Mouse (Mus musculus) liver, embryonic 16.5 days (tissue): ENCODE data around the gene Fam241a. TPM values are rescaled to one million over a fixed set of nuclear protein-coding genes. Genes with fewer than 3 reads are reported as not detected.

Source experiments
- ATAC-seq: fragments of 200-750 bp; cut with Nextera tagmentation; 2 replicates; pipeline ENCODE4 v1.8.0; 2017; ENCODE audit warnings: low read depth, mild to moderate bottlenecking, moderate number of reproducible peaks, moderate library complexity
- H3K27ac ChIP-seq: fragments of 300-500 bp; sonication (generic); 2 replicates; pipeline ENCODE4 v1.5.1; 2014; ENCODE audit warnings: mild to moderate bottlenecking, low read length
- H3K27me3 ChIP-seq: fragments of 300-500 bp; sonication (generic); 2 replicates; pipeline ENCODE4 v1.6.1; 2014; ENCODE audit warnings: low read depth, low read length, mixed read lengths; ENCODE audit not compliant: control insufficient read depth, insufficient read depth
- H3K36me3 ChIP-seq: fragments of 300-500 bp; sonication (generic); 2 replicates; pipeline ENCODE4 v1.6.1; 2014; ENCODE audit warnings: mild to moderate bottlenecking; ENCODE audit not compliant: control insufficient read depth, insufficient read depth
- H3K4me1 ChIP-seq: fragments of 300-500 bp; sonication (generic); 2 replicates; pipeline ENCODE4 v1.6.1; 2014; ENCODE audit warnings: low read depth, low read length, mixed read lengths; ENCODE audit not compliant: control insufficient read depth
- H3K4me2 ChIP-seq: fragments of 300-500 bp; sonication (generic); 2 replicates; pipeline ENCODE4 v1.6.1; 2014; ENCODE audit warnings: low read depth, low read length, mixed read lengths
- H3K4me3 ChIP-seq: fragments of 300-500 bp; sonication (generic); 2 replicates; pipeline ENCODE4 v1.5.1; 2014; ENCODE audit warnings: low read depth, mild to moderate bottlenecking, low read length
- H3K9ac ChIP-seq: fragments of 300-500 bp; sonication (generic); 2 replicates; pipeline ENCODE4 v1.6.1; 2014; ENCODE audit warnings: low read depth, low read length
- H3K9me3 ChIP-seq: fragments of 300-500 bp; sonication (generic); replicated peaks from 2 replicates; pipeline ENCODE4 v1.6.1; 2016; ENCODE audit warnings: low read length; ENCODE audit not compliant: control insufficient read depth
- WGBS: fragments of 180-500 bp; shearing (Covaris S2); extraction: QIAGEN DNeasy Blood & Tissue Kit; methylation state at CpG from one replicate; pipeline ENCODE4 v1.1.7; 2014; ENCODE audit not compliant: insufficient replicate concordance; 5-methylcytosine and 5-hydroxymethylcytosine counted together
- polyA plus RNA-seq: library from polyadenylated mRNA; unstranded; fragments of >200 nt; fragmentation: Nextera tagmentation; extraction: Ambion mirVana; gene quantifications from 2 replicates; pipeline ENCODE4 v1.2.1, GENCODE M21; 2015

Fam241a gene
- polyA plus RNA-seq, result 30.8 and 32.7 TPM in 2 replicates

DNA sequence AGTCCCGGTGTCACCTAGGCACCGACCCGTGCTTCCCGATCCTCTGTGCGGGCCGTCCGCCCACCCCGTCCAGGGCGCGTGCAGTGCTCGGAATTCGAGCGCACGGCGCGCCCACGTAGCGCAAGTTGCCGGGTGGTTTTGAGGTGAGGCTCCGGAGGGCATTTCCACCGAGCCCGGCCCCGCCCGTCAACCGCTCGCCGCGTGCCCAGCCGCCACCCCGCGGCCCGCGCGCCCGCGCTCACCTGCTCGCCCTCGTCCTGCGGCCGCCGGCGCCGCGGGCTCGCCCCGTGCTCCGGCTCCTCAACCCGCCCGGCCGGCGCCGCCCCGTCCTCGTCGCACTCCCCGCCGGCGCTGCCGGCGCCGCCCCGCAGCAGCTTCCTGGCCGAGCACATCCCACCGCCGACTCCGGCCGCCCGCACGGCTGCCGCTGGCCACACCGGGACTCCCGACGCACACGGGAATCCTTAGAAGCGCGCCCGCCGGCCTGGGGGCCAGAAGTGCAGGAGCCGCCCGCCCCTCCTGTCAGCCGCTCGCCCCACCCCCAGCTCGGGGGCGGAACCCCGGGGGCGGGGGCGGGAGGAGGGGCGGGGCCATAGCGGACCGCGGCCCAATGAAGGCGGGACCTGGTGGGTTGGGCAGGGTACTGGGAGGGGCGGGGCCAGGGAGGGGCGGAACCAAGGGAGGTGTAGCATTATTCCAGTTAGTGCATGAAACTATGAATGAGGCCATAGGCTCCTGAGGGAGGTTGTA, at the start of gene Fam241a:
Gene Fam241a (minus strand): TSS at position 533 of the 750 bp plus-strand sequence.
- Histone ChIP-seq H3K36me3 (peaks cover 11% of the 10 kb centered on the region), H3K27me3 (no peaks in the 10 kb centered on the region), H3K27ac (peak within 1 kb of the TSS; percentile 100), H3K4me1 (peaks cover 29% of the 10 kb centered on the region), H3K9ac (peak within 1 kb of the TSS; percentile 94), H3K4me3 (peak within 1 kb of the TSS; percentile 91), H3K4me2 (peak within 1 kb of the TSS; percentile 67), H3K9me3 (no peaks in the 10 kb centered on the region)
- WGBS, result under 1% methylated on average over 66 of the region's 94 CpGs
- peak; percentile 85 for ATAC-seq

DNA sequence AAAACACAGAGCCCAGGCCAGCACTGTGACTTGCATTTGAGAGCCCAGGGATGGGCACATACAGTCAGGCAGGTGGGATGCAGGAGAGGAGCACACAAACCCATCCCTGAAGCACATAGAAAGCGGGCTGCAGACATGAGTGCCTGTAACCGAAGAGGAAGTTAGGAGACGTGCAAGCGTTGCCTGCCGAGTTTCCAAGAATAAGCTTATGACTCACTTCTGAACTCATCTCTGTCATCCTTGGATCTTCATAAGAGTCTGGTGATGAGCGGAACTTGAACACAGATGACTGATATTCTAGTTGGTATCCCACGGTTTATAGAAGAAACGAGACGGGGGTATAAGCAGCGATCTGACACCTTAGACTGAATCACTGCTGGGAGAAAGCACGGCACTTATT, 36.3 kb upstream of the Fam241a start:
- H3K9ac ChIP-seq, result no peak overlapping the region; the same call in none of the 2 replicates
- H3K4me3 ChIP-seq, result peak overlapping the region; percentile 62
- H3K27ac ChIP-seq, result peak overlapping the region; percentile 100
- peaks cover 32% of the 10 kb centered on the region for H3K4me1 ChIP-seq
- no peaks in the 10 kb centered on the region for H3K27me3 ChIP-seq
- 80% methylated on average over 11 of the region's 11 CpGs for WGBS
- H3K4me2 ChIP-seq, result peak overlapping the region; percentile 74
- H3K9me3 ChIP-seq, result peaks cover 7% of the 10 kb centered on the region; the same call in 1 of the 2 replicates
- H3K36me3 ChIP-seq, result peaks cover 5% of the 10 kb centered on the region
- ATAC-seq, result no peak

DNA sequence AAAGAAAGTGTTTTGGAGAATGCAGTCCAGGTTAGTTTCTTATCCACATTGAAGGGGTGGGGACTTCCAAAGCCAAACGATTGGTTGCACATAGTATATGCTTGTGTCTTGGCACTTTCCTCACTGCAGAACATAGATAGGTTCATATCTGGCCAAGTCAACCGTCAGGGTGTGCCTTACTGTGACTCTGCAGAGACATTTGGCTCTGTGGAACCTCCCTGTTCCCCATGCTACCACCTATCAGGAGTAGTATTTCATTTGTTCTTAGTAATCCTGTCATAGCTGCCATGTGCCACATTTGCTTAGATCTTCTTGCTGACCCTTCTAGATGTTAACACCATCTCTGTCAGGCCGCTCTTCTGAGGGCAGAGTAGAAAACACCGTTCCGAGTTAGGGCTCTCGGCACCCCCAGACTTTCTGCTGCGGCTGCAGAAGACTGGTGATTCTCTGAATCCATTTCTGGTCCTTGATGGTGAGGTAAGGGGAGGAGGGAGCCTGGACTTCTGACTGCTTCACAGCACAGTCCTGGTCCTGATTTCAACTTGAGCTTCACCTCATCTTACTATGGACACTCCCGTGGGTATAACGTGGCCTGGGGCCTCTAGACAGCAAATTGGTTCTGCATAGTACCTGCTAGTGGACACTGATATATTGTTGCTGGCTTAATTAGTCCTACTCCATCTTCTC, 34.3 kb upstream of the Fam241a start:
- H3K36me3 ChIP-seq, result no peaks in the 10 kb centered on the region
- H3K9ac ChIP-seq, result peak overlapping the region; percentile 67
- H3K27ac ChIP-seq, result peak overlapping the region; percentile 100
- H3K9me3 ChIP-seq, result no peaks in the 10 kb centered on the region
- H3K27me3 ChIP-seq, result no peaks in the 10 kb centered on the region
- 31% methylated on average over 9 of the region's 9 CpGs for WGBS
- peak overlapping the region; percentile 74 for H3K4me2 ChIP-seq
- peaks cover 32% of the 10 kb centered on the region for H3K4me1 ChIP-seq
- peak overlapping the region; percentile 62 for H3K4me3 ChIP-seq
- peak; percentile 99 for ATAC-seq

DNA sequence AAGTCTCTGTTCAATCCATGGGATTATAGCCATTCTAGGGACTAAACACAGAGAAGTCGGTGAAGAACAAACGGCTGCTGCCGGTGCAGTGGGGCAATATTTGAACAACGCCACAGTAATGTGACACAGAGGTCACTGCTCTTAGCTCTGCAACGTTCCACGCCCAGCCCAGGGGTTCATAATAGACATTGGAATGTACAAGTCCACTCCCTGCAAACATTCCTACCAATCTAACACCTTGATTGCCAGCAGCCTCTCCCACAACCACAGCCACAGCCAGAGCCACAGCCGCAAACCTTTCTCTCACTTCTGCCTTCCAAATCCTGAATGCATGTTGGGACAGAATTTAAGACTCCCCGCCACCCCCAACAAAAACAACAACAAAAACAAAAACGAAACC, 33.8 kb upstream of the Fam241a start:
- Histone ChIP-seq H3K9me3 (no peaks in the 10 kb centered on the region), H3K36me3 (no peaks in the 10 kb centered on the region), H3K27ac (peak overlapping the region; percentile 100), H3K4me1 (peaks cover 32% of the 10 kb centered on the region), H3K4me2 (peak overlapping the region; percentile 74), H3K9ac (peak overlapping the region; percentile 67), H3K4me3 (peak overlapping the region; percentile 62), H3K27me3 (no peaks in the 10 kb centered on the region)
- 36% methylated on average over 9 of the region's 9 CpGs for WGBS
- ATAC-seq, result peak; percentile 59

DNA sequence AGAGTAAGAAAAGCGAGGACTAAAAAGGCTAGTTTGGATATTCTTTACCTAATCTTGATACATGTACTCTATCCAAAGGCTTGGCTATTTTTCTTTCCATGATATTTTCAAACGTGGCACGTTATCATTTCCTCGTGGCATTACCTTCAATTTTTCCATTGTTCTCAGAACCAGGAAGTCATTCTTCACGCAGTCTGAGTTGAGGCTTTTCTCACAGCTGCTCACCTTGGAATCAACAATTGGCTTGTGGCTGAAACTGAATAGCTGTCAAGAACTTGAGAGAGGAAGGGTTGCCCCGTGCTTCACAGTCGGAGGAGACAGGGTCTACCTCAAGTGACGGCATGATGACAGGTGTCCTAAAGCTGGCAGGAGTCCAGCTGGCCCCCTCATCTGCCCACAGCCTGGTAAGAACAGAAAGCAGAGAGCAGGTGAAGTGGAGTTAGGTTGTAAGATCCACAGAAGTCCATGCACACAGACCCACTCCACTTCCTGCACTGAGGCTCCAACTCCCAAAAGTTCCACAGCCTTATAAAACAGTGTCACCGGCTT, 30.6 kb upstream of the Fam241a start:
- 44% methylated on average over 9 of the region's 9 CpGs for WGBS

DNA sequence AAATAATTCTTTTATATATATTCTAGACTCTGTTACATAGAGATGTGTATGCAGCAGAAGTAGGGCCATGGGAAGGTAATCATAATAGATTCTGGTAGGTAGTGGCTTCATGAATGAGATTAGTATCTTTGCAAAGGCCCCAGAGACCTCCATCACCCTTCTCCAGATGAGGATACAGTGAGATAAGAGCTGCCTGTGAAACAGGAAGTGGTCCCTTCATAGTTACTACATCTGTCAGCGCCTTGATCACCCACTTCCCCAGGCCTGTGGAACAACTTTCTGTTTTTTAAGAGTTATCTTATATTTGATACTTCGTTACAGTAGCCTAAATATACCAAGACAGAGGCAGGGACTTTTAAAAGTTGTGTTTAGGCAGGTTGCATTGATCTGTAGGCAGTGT, 28.3 kb upstream of the Fam241a start:
- Histone ChIP-seq H3K4me3 (no peak overlapping the region), H3K9ac (no peak overlapping the region), H3K9me3 (no peaks in the 10 kb centered on the region), H3K4me2 (no peak overlapping the region), H3K4me1 (peaks cover 13% of the 10 kb centered on the region), H3K36me3 (no peaks in the 10 kb centered on the region), H3K27ac (no peak overlapping the region), H3K27me3 (no peaks in the 10 kb centered on the region)
- WGBS, result 24% methylated on average over 2 of the region's 2 CpGs
- no peak for ATAC-seq

More for the DNA sequence above, 30.6 kb upstream of the Fam241a start:
- no peak overlapping the region for H3K4me2 ChIP-seq
- no peaks in the 10 kb centered on the region for H3K36me3 ChIP-seq
- H3K9me3 ChIP-seq, result no peaks in the 10 kb centered on the region
- H3K4me3 ChIP-seq, result no peak overlapping the region
- peaks cover 21% of the 10 kb centered on the region for H3K4me1 ChIP-seq
- H3K9ac ChIP-seq, result no peak overlapping the region
- no peak for ATAC-seq
- no peaks in the 10 kb centered on the region for H3K27me3 ChIP-seq
- H3K27ac ChIP-seq, result no peak overlapping the region

DNA sequence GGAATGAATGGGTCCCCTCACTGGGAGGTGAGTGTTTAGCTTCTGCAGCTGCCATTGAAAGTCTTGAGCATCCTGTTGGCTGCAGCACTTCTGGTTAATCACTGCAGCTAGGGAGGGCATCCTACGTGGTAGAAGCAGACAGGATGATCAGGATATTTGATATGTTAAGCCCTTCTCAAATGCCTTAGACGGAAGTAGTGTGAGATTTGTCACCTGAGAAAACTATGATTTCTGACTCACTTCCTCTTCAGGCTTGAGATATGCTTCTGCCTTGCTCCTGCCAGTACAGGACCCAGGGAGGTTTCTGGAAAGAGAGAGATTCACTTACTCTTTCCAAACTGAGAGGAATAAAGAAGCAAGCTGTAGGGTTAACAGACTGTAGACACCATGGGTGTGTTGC, 27.1 kb upstream of the Fam241a start:
- H3K4me1 ChIP-seq, result peaks cover 3% of the 10 kb centered on the region
- no peaks in the 10 kb centered on the region for H3K27me3 ChIP-seq
- no peak overlapping the region for H3K4me2 ChIP-seq
- no peaks in the 10 kb centered on the region for H3K36me3 ChIP-seq
- no peak overlapping the region for H3K9ac ChIP-seq
- H3K9me3 ChIP-seq, result no peaks in the 10 kb centered on the region
- no peak for ATAC-seq
- no peak overlapping the region for H3K27ac ChIP-seq
- H3K4me3 ChIP-seq, result no peak overlapping the region
- 24% methylated on average over 2 of the region's 2 CpGs for WGBS

DNA sequence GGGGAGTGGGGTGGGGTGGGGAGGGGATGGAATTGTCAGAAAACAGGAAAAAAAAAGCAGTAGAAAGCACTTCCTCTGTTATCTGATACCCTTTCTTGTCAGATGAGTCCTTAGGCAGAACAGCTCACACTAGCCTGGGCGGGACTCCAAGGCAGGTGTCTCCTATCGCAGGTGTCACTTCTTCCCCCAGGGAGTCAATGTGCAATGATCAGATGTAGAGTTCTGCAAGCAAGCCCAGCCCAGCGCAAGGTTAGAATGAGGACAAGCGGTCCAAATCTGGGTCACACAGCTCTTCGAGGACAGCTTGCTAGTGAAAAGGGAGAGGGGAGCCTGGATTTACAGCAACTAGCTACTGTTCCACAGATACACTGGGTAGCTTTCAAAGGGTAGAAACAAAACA, 26.0 kb upstream of the Fam241a start:
- Histone ChIP-seq H3K4me1 (peaks cover 6% of the 10 kb centered on the region), H3K27ac (no peak overlapping the region), H3K9ac (no peak overlapping the region), H3K36me3 (no peaks in the 10 kb centered on the region), H3K4me2 (no peak overlapping the region), H3K27me3 (no peaks in the 10 kb centered on the region), H3K9me3 (no peaks in the 10 kb centered on the region), H3K4me3 (no peak overlapping the region)
- WGBS, result 66% methylated on average over 5 of the region's 5 CpGs
- no peak for ATAC-seq
